Mouse (Mus musculus) midbrain, embryonic 10.5 days (tissue): ENCODE results near the gene Ksr1. TPM values are rescaled to one million over a fixed set of nuclear protein-coding genes. Genes with fewer than 3 reads are reported as not detected.
A peak's percentile ranks its signal among the peaks of the same experiment; 100 is the strongest.

ENCODE experiments used
- DNase-seq: peaks from one replicate; pipeline ENCODE4 v3.0.0-alpha.2; 2017; ENCODE audit warnings: low spot score
- H3K27ac ChIP-seq: fragments of 300-500 bp; sonication (generic); replicated peaks from 2 replicates; pipeline ENCODE4 v1.5.1; 2016; ENCODE audit warnings: mild to moderate bottlenecking
- H3K27me3 ChIP-seq: fragments of 300-500 bp; sonication (generic); 2 replicates; pipeline ENCODE4 v1.6.1; 2016; ENCODE audit warnings: low read depth, mild to moderate bottlenecking; ENCODE audit not compliant: poor library complexity, severe bottlenecking
- H3K36me3 ChIP-seq: fragments of 300-500 bp; sonication (generic); 2 replicates; pipeline ENCODE4 v1.6.1; 2016; ENCODE audit warnings: mild to moderate bottlenecking, moderate library complexity
- H3K4me1 ChIP-seq: fragments of 300-500 bp; sonication (generic); 2 replicates; pipeline ENCODE4 v1.6.1; 2016
- H3K4me3 ChIP-seq: fragments of 300-500 bp; sonication (generic); 2 replicates; pipeline ENCODE4 v1.5.1; 2016; ENCODE audit warnings: mild to moderate bottlenecking, moderate library complexity
- H3K9me3 ChIP-seq: fragments of 300-500 bp; sonication (generic); replicated peaks from 2 replicates; pipeline ENCODE4 v1.6.1; 2016; ENCODE audit warnings: mild to moderate bottlenecking
- WGBS: fragments of 180-500 bp; shearing (Covaris S2); methylation state at CpG from one replicate; pipeline ENCODE4 v1.1.7; 2016; 5-methylcytosine and 5-hydroxymethylcytosine counted together
- polyA plus RNA-seq: library from polyadenylated mRNA; unstranded; fragments of >200 nt; fragmentation: Nextera tagmentation; extraction: Ambion mirVana; gene quantifications from 2 replicates; pipeline ENCODE4 v1.2.1, GENCODE M21; 2016

The Ksr1 gene
- polyA plus RNA-seq, 1 experiment from 2014 or later, result 1.7 TPM

GRCm38 (mm10) chr11:79095713-79096112 is 50.5 kb downstream of the Ksr1 start:
- Histone ChIP-seq H3K36me3 (no peaks in the 10 kb centered on the region), H3K27me3 (no peaks in the 10 kb centered on the region), H3K4me3 (peak overlapping the region; percentile 21), H3K4me1 (peaks cover 65% of the 10 kb centered on the region), H3K27ac (peak overlapping the region; percentile 88), H3K9me3 (no peaks in the 10 kb centered on the region)
- 10% methylated on average over 2 of the region's 2 CpGs for WGBS
- DNase-seq, result peak; percentile 33

DNA sequence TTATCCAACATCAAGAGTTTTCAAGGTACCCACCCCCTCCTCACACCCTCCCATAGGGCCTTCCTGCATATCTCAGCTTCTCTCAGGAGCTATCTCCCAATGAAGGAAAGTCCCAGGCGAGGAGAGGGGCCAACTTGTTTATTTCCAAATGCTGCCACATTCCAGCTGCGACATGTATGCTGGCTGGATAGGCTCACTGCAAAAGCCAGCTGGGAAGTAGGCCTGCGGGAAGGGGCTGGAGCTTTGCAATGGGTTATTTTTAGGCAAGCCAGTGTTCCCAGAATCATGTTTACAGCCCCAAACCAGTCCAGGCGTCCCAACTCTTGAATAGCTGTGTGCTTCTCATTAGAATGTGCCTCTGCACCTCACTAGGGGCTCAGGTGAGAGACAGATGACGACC is 51.5 kb downstream of the Ksr1 start:
- no peak for DNase-seq
- no peaks in the 10 kb centered on the region for H3K36me3 ChIP-seq
- no peaks in the 10 kb centered on the region for H3K27me3 ChIP-seq
- WGBS, result 70% methylated on average over 5 of the region's 5 CpGs
- peaks cover 64% of the 10 kb centered on the region for H3K4me1 ChIP-seq
- H3K27ac ChIP-seq, result peak overlapping the region; percentile 88
- no peaks in the 10 kb centered on the region for H3K9me3 ChIP-seq
- H3K4me3 ChIP-seq, result no peak overlapping the region

DNA sequence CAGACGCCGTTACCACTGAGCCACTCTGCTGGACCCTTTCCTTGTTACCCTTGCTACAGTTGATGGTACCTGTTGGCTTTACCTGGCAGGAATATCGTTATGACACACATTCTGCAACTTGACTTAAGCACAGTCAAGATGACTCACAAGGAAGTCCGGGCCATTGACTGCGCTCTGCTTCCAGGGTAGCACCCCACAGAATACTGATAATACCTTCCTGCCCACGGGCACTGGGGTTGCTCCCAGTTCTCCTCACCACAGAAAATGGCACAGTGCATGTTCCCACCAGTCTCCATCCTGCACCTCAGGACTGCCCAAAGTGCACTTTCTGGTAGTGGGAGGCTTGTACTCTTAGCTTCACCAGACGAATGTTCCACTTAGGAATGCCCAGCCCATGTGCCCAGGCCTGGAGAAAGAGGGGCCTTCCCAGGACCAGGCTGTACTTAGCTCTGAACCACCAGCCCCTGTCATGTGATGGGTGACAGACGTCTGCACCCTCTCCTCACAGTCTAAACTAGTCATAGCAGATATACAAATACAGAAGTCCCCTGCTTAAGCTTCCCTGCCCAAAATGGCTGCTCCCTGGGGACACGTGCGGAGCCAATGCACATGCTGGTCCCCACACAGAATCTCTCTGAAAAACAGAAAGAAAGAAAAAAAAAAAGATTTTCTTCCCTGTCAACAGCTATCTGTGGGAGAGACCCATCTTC is 52.1 kb downstream of the Ksr1 start:
- Histone ChIP-seq H3K9me3 (no peaks in the 10 kb centered on the region), H3K4me3 (no peak overlapping the region), H3K36me3 (no peaks in the 10 kb centered on the region), H3K27me3 (no peaks in the 10 kb centered on the region), H3K27ac (peak overlapping the region; percentile 88), H3K4me1 (peaks cover 65% of the 10 kb centered on the region)
- DNase-seq, result no peak
- 86% methylated on average over 10 of the region's 10 CpGs for WGBS

- Histone ChIP-seq H3K36me3 (no peaks in the 10 kb centered on the region), H3K9me3 (no peaks in the 10 kb centered on the region), H3K27me3 (no peaks in the 10 kb centered on the region), H3K4me3 (no peak overlapping the region), H3K27ac (peak overlapping the region; percentile 88), H3K4me1 (peaks cover 60% of the 10 kb centered on the region)
- WGBS, result 75% methylated on average over 15 of the region's 15 CpGs
- no peak for DNase-seq
Measured at GRCm38 (mm10) chr11:79093386-79093906, 52.8 kb downstream of the Ksr1 start.

- Histone ChIP-seq H3K36me3 (no peaks in the 10 kb centered on the region), H3K27me3 (no peaks in the 10 kb centered on the region), H3K4me3 (no peak overlapping the region), H3K9me3 (no peaks in the 10 kb centered on the region), H3K4me1 (peaks cover 63% of the 10 kb centered on the region), H3K27ac (peak overlapping the region; percentile 88)
- WGBS, result 78% methylated on average over 7 of the region's 7 CpGs
- DNase-seq, result no peak
Measured at GRCm38 (mm10) chr11:79092802-79093201, 53.4 kb downstream of the Ksr1 start.

GRCm38 (mm10) chr11:79092245-79092644 is 54.0 kb downstream of the Ksr1 start:
- Histone ChIP-seq H3K4me1 (peaks cover 68% of the 10 kb centered on the region), H3K27ac (no peak overlapping the region)

GRCm38 (mm10) chr11:79089756-79090155 is 56.5 kb downstream of the Ksr1 start:
- 0 out of 2 replicates have a peak overlapping the region, but pooled peaks have one; percentile 33 for H3K27ac ChIP-seq
- WGBS, result 60% methylated on average over 1 of the region's 1 CpGs

More at GRCm38 (mm10) chr11:79092245-79092644, 54.0 kb downstream of the Ksr1 start:
- Histone ChIP-seq H3K4me3 (no peak overlapping the region), H3K27me3 (no peaks in the 10 kb centered on the region), H3K36me3 (no peaks in the 10 kb centered on the region), H3K9me3 (no peaks in the 10 kb centered on the region)
- no peak for DNase-seq
- WGBS, result 82% methylated on average over 6 of the region's 6 CpGs

GRCm38 (mm10) chr11:79089027-79089426 is 57.2 kb downstream of the Ksr1 start:
- Histone ChIP-seq H3K27ac (peak overlapping the region; percentile 53; the same call in 1 of the 2 replicates), H3K36me3 (no peaks in the 10 kb centered on the region), H3K9me3 (no peaks in the 10 kb centered on the region), H3K4me1 (peaks cover 47% of the 10 kb centered on the region), H3K27me3 (no peaks in the 10 kb centered on the region), H3K4me3 (no peak overlapping the region)
- no peak for DNase-seq
- 76% methylated on average over 5 of the region's 5 CpGs for WGBS

More at GRCm38 (mm10) chr11:79089756-79090155, 56.5 kb downstream of the Ksr1 start:
- H3K4me1 ChIP-seq, result peaks cover 55% of the 10 kb centered on the region
- DNase-seq, result no peak
- H3K27me3 ChIP-seq, result no peaks in the 10 kb centered on the region
- H3K9me3 ChIP-seq, result no peaks in the 10 kb centered on the region
- no peaks in the 10 kb centered on the region for H3K36me3 ChIP-seq
- no peak overlapping the region for H3K4me3 ChIP-seq

DNA sequence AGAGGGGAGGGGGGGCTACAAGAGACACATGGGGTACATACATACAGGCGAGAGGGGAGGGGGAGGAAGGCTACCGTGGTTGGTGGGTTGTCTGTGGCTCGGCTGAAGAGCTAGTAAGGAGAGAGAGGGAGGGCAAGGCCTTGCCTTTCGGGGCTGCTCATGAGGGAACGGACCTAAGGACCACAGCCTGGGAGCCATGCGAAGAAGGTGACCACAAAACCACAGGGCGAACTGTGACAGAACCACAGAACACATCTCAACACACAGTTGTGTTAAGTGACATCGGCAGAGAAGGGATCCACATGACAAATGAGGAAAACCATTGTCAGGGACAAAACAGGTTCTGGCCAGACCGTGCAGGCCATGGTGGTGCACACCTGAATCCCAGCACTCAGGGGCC is 57.9 kb downstream of the Ksr1 start:
- DNase-seq, result no peak
- Histone ChIP-seq H3K27me3 (no peaks in the 10 kb centered on the region), H3K4me1 (peaks cover 42% of the 10 kb centered on the region), H3K9me3 (no peaks in the 10 kb centered on the region), H3K4me3 (no peak overlapping the region), H3K27ac (peak overlapping the region; percentile 35; the same call in 1 of the 2 replicates), H3K36me3 (no peaks in the 10 kb centered on the region)
- WGBS, result 88% methylated on average over 9 of the region's 9 CpGs

- peak overlapping the region; percentile 35; the same call in 1 of the 2 replicates for H3K27ac ChIP-seq
- no peak for DNase-seq
- H3K4me3 ChIP-seq, result no peak overlapping the region
- no peaks in the 10 kb centered on the region for H3K9me3 ChIP-seq
- no peaks in the 10 kb centered on the region for H3K36me3 ChIP-seq
- H3K4me1 ChIP-seq, result peaks cover 38% of the 10 kb centered on the region
- 83% methylated on average over 4 of the region's 4 CpGs for WGBS
- H3K27me3 ChIP-seq, result no peaks in the 10 kb centered on the region
Measured at GRCm38 (mm10) chr11:79087731-79088311, 58.4 kb downstream of the Ksr1 start.

DNA sequence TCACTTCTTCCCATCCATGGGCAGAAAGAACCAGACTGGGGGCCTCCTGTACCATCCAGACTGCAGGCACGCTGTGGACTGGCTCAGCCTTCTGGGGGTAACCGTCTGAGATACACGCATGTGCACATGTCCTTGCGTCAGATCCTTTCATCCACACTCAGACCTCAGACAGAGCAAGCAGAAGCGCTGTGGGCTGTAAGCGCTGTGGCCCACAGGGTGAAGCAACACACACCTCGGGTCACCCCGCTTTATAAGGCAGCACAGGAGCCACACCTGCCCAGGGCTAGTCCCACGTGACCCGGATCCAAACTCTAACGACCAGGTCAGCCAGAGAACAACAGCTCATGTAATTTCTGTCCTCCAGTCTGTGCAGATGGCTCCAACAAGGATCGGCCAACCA is 59.4 kb downstream of the Ksr1 start:
- no peak for DNase-seq
- H3K4me3 ChIP-seq, result no peak overlapping the region
- 94% methylated on average over 12 of the region's 12 CpGs for WGBS
- H3K27me3 ChIP-seq, result no peaks in the 10 kb centered on the region
- H3K9me3 ChIP-seq, result no peaks in the 10 kb centered on the region
- peak overlapping the region; percentile 28; the same call in 1 of the 2 replicates for H3K27ac ChIP-seq
- no peaks in the 10 kb centered on the region for H3K36me3 ChIP-seq
- peaks cover 38% of the 10 kb centered on the region for H3K4me1 ChIP-seq

- 0 out of 2 replicates have a peak overlapping the region, but pooled peaks have one; percentile 23 for H3K27ac ChIP-seq
- WGBS, result 80% methylated on average over 5 of the region's 5 CpGs
- no peak for DNase-seq
- no peak overlapping the region for H3K4me3 ChIP-seq
- H3K9me3 ChIP-seq, result no peaks in the 10 kb centered on the region
- no peaks in the 10 kb centered on the region for H3K27me3 ChIP-seq
- H3K36me3 ChIP-seq, result no peaks in the 10 kb centered on the region
- peaks cover 42% of the 10 kb centered on the region for H3K4me1 ChIP-seq
Measured at GRCm38 (mm10) chr11:79085059-79085458, 61.1 kb downstream of the Ksr1 start.

DNA sequence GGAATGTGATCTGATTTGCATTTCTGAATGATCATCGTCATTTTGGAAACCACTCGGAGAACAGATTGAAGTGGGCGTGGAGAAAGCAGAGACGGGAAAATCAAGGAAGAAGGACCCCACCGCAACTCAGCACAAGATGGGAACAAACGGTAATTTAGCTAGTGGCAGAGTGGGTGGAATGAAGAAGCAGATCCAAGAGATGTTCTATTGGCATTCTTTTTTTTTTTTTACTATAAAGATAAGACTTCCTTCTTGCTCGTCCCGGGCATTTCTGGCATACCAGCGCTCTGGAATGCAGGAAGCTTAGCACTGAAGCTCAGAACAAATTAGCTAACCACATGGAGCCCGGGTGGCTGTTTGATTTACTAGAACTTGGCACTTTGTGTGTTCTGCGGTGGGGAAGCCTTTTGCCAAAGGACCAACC is 63.2 kb downstream of the Ksr1 start:
- 83% methylated on average over 11 of the region's 11 CpGs for WGBS
- H3K4me3 ChIP-seq, result no peak overlapping the region
- no peak for DNase-seq
- H3K4me1 ChIP-seq, result peaks cover 28% of the 10 kb centered on the region
- no peaks in the 10 kb centered on the region for H3K36me3 ChIP-seq
- H3K27me3 ChIP-seq, result no peaks in the 10 kb centered on the region
- no peak overlapping the region for H3K27ac ChIP-seq
- no peaks in the 10 kb centered on the region for H3K9me3 ChIP-seq
